Mouse (Mus musculus) ES-CJ7 (cell line): ENCODE results near the gene Lrch3.
"Not testable (repeated sequence)": the region's sequence is repeated elsewhere in the genome, so short reads cannot be mapped to it uniquely, and the experiment has no call there.

Source experiments
- DNase-seq: peaks from one replicate; pipeline ENCODE4 v3.0.0; 2011; ENCODE audit warnings: low read depth, low spot score

Gene Lrch3

DNA sequence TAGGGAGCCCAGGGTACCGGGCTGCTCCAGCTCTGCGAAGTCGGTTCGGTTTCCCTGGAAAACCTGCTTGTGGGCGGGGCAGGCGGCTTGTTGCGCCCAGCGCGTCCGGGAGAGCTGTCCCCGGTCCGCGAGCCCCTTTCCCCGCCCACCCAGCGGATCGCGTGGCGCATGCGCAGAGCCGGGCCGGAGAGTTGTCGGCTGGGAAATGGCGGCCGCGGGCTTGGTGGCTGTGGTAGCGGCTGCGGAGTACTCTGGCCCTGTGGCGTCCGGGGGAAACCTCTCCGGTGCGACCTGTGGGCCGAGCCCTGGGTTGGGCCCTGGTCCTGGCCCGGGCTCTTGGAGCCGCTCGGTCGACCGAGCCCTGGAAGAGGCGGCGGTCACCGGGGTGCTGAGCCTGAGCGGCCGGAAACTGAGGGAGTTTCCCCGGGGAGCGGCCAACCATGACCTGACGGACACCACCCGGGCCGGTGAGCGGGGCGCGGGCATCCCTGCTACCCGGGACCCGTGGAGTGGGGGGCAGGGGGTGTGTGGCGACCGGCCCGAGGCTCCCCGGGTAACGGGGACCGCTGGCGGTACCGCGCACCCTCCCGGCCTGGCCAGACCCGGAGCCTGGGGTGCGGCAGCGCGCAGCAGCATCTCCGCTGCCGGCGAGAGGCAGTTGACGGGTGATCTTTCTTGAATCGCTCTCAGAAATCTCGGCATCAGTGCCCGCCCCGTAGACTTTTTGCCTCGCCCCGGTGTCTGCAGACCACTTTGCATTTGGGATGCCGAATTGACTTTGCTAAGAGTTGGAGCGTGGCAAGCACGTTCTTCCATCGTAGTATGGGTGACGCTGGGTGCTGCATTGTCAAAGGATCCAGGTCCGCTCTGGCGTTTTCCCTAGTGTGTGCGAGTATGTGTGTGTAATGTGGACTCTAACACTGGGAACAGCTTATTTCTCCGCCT, at the start of gene Lrch3:
Gene Lrch3, plus strand, starts transcription at position 164 of the 945 bp plus-strand sequence.
- peak; percentile 87 for DNase-seq

- DNase-seq, result no peak
These were observed 48.5 kb upstream of the Lrch3 start for GRCm38 (mm10) chr16:32865401-32865800.

DNA sequence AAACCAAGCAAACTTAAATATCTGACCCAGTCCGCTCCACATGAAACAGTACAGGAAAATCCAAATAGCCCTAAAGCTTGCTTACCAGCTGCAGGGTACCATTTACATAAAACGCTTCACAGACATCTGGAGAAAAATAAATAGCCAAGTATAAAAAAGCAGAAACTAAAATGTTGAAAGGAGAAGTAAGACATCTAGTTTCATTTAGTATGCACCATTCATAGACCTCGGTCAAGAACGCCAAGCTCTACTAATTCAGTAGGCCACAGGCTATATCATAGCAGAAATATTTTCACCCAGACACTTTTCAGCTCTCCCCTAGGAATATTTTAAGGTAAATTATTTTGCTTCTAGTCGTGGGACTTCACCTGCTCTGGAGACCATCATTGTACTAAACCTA, 47.2 kb upstream of the Lrch3 start:
- no peak for DNase-seq

GRCm38 (mm10) chr16:32867919-32868552, 45.9 kb upstream of the Lrch3 start:
- peak; percentile 90 for DNase-seq

GRCm38 (mm10) chr16:32870231-32870630, 43.7 kb upstream of the Lrch3 start:
- no peak for DNase-seq

DNA sequence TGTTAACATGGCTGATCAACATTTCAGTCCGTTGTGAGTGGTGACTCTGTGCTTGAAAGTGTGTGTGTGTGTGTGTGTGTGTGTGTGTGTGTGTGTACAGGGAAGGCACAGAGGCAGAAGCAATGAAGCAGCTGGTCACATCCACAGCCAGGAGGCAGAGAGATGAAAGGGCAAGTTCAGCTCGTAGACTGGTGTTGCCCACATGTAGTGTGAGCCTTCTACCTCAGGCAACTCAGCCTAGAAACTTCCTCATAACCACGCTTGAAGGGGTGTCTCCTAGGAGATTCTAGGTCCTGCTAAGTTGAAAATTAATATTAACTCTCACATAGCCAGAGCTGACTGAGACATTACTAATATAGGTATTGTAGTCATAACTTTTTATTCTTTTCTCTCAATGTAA, 40.5 kb upstream of the Lrch3 start:
- no peak for DNase-seq

GRCm38 (mm10) chr16:32875281-32875680, 38.6 kb upstream of the Lrch3 start:
- DNase-seq, result not testable (repeated sequence)

GRCm38 (mm10) chr16:32875847-32876246, 38.1 kb upstream of the Lrch3 start:
- DNase-seq, result no peak

GRCm38 (mm10) chr16:32876831-32877230, 37.1 kb upstream of the Lrch3 start:
- DNase-seq, result no peak

GRCm38 (mm10) chr16:32877343-32878156, 36.4 kb upstream of the Lrch3 start, which contains the start of the genes Fyttd1 and Rubcn:
TSS of gene Fyttd1 (plus strand) at chr16:32877500.
TSS of gene Rubcn (minus strand) at chr16:32877766.
- DNase-seq, result peak; percentile 97

DNA sequence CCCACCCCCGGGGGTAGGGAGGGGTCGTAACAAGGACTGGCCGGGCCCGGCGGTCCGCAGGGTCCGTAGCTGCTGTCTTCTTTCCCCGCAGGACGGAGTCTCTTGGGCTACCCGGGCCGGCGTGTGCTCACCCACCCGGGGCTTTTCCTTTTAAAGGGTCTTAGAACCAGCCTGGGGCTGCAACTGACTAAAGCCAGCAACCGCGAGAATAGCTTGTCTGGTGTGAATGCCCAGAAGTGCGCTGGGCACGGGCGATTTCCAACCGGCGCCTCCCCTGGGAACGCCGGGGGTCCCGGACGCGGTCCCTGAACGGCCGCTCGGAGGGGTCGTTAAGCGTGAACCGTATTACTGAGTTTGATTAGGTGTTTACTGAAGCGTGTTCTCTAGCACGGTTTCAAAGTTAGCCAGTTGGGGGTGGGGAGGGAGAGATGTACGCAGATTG, 35.7 kb upstream of the Lrch3 start:
- peak; percentile 12 for DNase-seq

GRCm38 (mm10) chr16:32878972-32879926, 34.7 kb upstream of the Lrch3 start:
- DNase-seq, result peak; percentile 39

DNA sequence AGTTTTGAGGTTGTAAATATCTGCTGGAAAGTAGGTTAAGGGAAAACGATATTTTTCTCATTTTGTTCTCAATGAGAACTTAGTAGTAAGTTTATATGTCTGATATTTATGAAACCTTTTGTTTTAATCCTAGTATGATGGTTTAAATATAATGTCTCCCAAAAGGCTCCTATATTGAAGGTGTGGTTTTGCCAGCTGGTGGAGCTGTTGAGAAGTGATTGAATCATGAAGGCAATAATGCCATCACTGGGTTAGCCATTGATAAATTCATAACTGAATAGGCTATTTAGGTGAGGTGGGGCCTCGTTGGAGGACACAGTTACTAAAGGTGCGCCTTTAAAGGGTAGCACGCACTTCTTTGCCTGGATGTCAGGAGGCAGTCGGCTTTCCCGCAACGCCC, 32.4 kb upstream of the Lrch3 start:
- no peak for DNase-seq

- DNase-seq, result peak; percentile 54
These were observed 25.9 kb upstream of the Lrch3 start for GRCm38 (mm10) chr16:32887996-32888395.

DNA sequence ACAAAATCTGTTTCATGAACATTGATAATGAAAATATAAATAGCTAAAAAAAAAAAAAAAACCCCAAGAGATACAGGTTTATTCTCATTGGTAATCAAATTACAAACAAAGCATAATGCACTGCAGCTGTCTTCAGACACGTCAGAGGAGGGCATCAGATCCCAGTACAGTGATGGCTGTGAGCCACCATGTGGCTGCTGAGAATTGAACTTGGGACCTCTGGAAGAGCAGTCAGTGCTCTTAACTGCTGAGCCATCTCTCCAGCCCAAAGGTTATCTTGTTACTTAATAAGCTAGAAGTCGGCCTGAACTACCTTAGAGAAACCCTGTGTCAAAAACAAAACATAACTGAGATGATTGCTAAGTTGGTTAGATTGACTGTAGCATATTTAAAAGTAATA, 24.0 kb upstream of the Lrch3 start:
- no peak for DNase-seq

- DNase-seq, result no peak
These were observed 17.8 kb upstream of the Lrch3 start for GRCm38 (mm10) chr16:32896126-32896525.

DNA sequence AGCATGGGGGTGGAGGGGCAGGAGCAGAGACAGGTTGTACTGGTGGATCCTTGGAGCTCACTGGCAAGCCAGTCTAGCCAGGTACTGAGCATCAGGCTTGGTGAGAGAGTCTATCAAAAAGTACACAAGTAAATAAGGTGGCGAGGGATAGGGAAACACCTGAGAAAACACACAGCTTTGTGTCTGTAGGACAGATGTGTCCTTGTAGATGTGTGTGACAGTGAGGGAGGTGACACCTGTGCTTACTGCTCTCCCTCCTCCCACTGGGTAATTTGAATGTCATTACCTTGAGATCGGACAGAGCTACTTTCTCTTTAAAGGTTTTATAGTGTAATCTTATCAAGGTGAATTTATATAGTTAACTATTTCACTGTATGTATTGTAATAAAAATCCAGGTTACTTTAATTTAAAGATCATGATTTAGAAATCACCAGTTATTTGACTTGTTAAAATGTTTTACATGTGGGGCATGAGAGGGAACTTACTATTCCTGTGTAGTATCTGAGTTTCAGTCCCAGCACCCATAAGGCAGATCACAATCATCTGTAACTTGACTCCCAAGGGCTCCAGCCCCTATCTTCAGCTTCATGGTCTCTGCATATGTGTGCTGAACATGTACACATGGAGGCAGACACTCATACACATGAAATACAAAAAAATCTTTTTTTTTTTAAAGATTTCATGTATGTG, 12.4 kb upstream of the Lrch3 start:
- DNase-seq, result no peak

DNA sequence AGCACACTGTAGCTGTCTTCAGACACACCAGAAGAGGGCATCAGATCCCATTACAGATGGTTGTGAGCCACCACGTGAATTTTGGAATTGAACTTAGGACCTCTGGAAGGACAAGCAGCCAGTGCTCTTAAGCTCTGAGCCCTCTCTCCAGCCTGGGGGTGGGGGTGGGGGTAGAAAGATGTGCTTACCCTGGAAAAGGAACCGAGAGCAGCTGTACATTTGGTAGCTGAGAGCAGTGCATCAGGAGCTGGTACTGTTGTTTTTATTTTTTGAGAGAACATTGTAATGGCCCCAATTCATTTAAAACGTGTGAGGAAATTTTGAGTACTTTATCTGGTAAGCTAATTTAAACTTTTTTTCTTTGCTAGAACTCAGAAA, 11.9 kb upstream of the Lrch3 start:
- no peak for DNase-seq

DNA sequence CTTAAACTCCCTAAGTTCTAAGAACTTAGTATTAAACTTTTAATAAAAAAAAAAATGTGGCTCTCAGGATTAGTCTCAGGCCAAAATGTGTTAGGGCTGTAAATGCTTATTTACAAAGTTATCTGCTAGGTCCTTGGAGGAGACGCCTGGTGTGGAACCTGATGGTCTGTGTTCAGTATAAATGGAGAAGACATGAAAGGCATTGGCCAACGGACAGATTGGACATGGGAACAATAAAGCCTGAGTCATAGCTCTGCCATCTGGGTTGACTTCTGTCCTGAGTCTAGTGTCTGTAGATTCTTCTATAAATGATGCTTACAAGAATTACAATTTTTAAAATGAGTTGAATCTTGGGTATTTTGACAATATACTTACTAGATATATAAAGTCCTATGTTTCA, 7.7 kb upstream of the Lrch3 start:
- no peak for DNase-seq

GRCm38 (mm10) chr16:32906727-32907126, 7.2 kb upstream of the Lrch3 start:
- DNase-seq, result no peak
